Mouse (Mus musculus) G1E (cell line): ENCODE data around the gene Bcar3.

Experiments
- CTCF ChIP-seq: IDR thresholded peaks from 2 replicates; pipeline ENCODE4 v1.5.1; 2012; ENCODE audit warnings: low read depth, low read length, inconsistent platforms, mixed read lengths
- GATA1 ChIP-seq: IDR thresholded peaks from 2 replicates; pipeline ENCODE4 v1.6.1; 2012; ENCODE audit warnings: borderline replicate concordance, low read length, inconsistent platforms, mixed read lengths
- GATA2 ChIP-seq: IDR thresholded peaks from 2 replicates; pipeline ENCODE4 v1.6.1; 2012; ENCODE audit warnings: low read depth, low read length, inconsistent platforms, borderline replicate concordance
- POLR2AphosphoS5 ChIP-seq: IDR thresholded peaks from 2 replicates; pipeline ENCODE4 v1.6.1; 2012; ENCODE audit warnings: low read depth, low read length, inconsistent platforms; ENCODE audit not compliant: insufficient replicate concordance
- TAL1 ChIP-seq: conservative IDR thresholded peaks from 2 replicates; pipeline ENCODE4 v1.6.1; 2012; ENCODE audit warnings: low read depth, low read length, inconsistent platforms, mixed read lengths

GRCm38 (mm10) chr3:122573426-122574286 is 279.7 kb downstream of the Bcar3 start:
- no peak for TF ChIP-seq CTCF
- TF ChIP-seq POLR2AphosphoS5 = no peak
- no peak for TF ChIP-seq TAL1
- TF ChIP-seq GATA1 = no peak
- no peak for TF ChIP-seq GATA2
